Mouse (Mus musculus): ENCODE measurements at regions not wholly inside any gene's neighbourhood (a gene's known extent, or its start where the extent isn't known, plus 50 kb on each side); places are given as distances from the start of the nearest gene placed in this dataset.

GRCm38 (mm10) chr5:12993826-12994225 is 131.4 kb upstream of the Sema3a start:
- Histone ChIP-seq H3K27ac (replicated peaks; ENCODE audit: low read depth, low read length) (no peak overlapping the region), H3K4me1 (ENCODE audit: control insufficient read depth, insufficient read depth, low read length) (no peaks in the 10 kb centered on the region), H3K9ac (ENCODE audit: low read depth, low read length) (no peak overlapping the region), H3K4me2 (ENCODE audit: low read depth, low read length) (no peak overlapping the region), H3K4me3 (ENCODE audit: low read depth, low read length) (no peak overlapping the region), H3K9me3 (ENCODE audit: control insufficient read depth, low read length) (no peaks in the 10 kb centered on the region), H3K27me3 (replicated peaks; ENCODE audit: control insufficient read depth, insufficient read depth, low read length) (no peaks in the 10 kb centered on the region), H3K36me3 (ENCODE audit: control insufficient read depth, insufficient read depth, low read length) (no peaks in the 10 kb centered on the region)
- 70% methylated on average over 1 of the region's 1 CpGs for WGBS
- no peak for ATAC-seq (ENCODE audit: low read depth)
- no peak for DNase-seq (ENCODE audit: low spot score)

- 84% methylated on average over 6 of the region's 6 CpGs for WGBS
- no peaks in the 10 kb centered on the region for H3K27me3 ChIP-seq (replicated peaks; ENCODE audit: control insufficient read depth, insufficient read depth, low read length)
- no peak overlapping the region for H3K4me3 ChIP-seq (ENCODE audit: low read depth, low read length)
- H3K9ac ChIP-seq (ENCODE audit: low read depth, low read length): no peak overlapping the region
- ATAC-seq (ENCODE audit: low read depth) (no peak), DNase-seq (ENCODE audit: low spot score) (no peak)
- no peaks in the 10 kb centered on the region for H3K36me3 ChIP-seq (ENCODE audit: control insufficient read depth, insufficient read depth, low read length)
- H3K27ac ChIP-seq (replicated peaks; ENCODE audit: low read depth, low read length): no peak overlapping the region
- H3K4me2 ChIP-seq (ENCODE audit: low read depth, low read length): no peak overlapping the region
- no peaks in the 10 kb centered on the region for H3K9me3 ChIP-seq (ENCODE audit: control insufficient read depth, low read length)
- no peaks in the 10 kb centered on the region for H3K4me1 ChIP-seq (ENCODE audit: control insufficient read depth, insufficient read depth, low read length)
These were observed 127.8 kb upstream of the Sema3a start for GRCm38 (mm10) chr5:12997440-12997839.

- WGBS: 40% methylated on average over 6 of the region's 6 CpGs
- no peak overlapping the region for H3K9ac ChIP-seq (ENCODE audit: low read depth, low read length)
These were observed 118.1 kb upstream of the Sema3a start for GRCm38 (mm10) chr5:13007132-13007531.

GRCm38 (mm10) chr5:13022270-13022669 is 102.9 kb upstream of the Sema3a start:
- H3K9me3 ChIP-seq (ENCODE audit: control insufficient read depth, low read length): peaks cover 4% of the 10 kb centered on the region; the same call in 1 of the 2 replicates
- H3K36me3 ChIP-seq (ENCODE audit: control insufficient read depth, insufficient read depth, low read length): no peaks in the 10 kb centered on the region
- no peak overlapping the region for H3K4me3 ChIP-seq (ENCODE audit: low read depth, low read length)
- no peak for DNase-seq (ENCODE audit: low spot score)
- WGBS: 60% methylated on average over 3 of the region's 3 CpGs
- H3K27ac ChIP-seq (replicated peaks; ENCODE audit: low read depth, low read length): no peak overlapping the region
- ATAC-seq (ENCODE audit: low read depth): no peak
- H3K27me3 ChIP-seq (replicated peaks; ENCODE audit: control insufficient read depth, insufficient read depth, low read length): no peaks in the 10 kb centered on the region
- no peak overlapping the region for H3K4me2 ChIP-seq (ENCODE audit: low read depth, low read length)
- H3K9ac ChIP-seq (ENCODE audit: low read depth, low read length): no peak overlapping the region
- H3K4me1 ChIP-seq (ENCODE audit: control insufficient read depth, insufficient read depth, low read length): no peaks in the 10 kb centered on the region

More at GRCm38 (mm10) chr5:13007132-13007531, 118.1 kb upstream of the Sema3a start:
- no peaks in the 10 kb centered on the region for H3K4me1 ChIP-seq (ENCODE audit: control insufficient read depth, insufficient read depth, low read length)
- no peaks in the 10 kb centered on the region for H3K36me3 ChIP-seq (ENCODE audit: control insufficient read depth, insufficient read depth, low read length)
- DNase-seq (ENCODE audit: low spot score) (peak; percentile 48), ATAC-seq (ENCODE audit: low read depth) (no peak)
- no peak overlapping the region for H3K27ac ChIP-seq (replicated peaks; ENCODE audit: low read depth, low read length)
- no peak overlapping the region for H3K4me3 ChIP-seq (ENCODE audit: low read depth, low read length)
- H3K27me3 ChIP-seq (replicated peaks; ENCODE audit: control insufficient read depth, insufficient read depth, low read length): no peaks in the 10 kb centered on the region
- no peak overlapping the region for H3K4me2 ChIP-seq (ENCODE audit: low read depth, low read length)
- no peaks in the 10 kb centered on the region for H3K9me3 ChIP-seq (ENCODE audit: control insufficient read depth, low read length)

GRCm38 (mm10) chr5:13033332-13033731 is 91.9 kb upstream of the Sema3a start:
- Histone ChIP-seq H3K4me3 (ENCODE audit: low read depth, low read length) (no peak overlapping the region), H3K9ac (ENCODE audit: low read depth, low read length) (no peak overlapping the region), H3K27me3 (replicated peaks; ENCODE audit: control insufficient read depth, insufficient read depth, low read length) (no peaks in the 10 kb centered on the region), H3K9me3 (ENCODE audit: control insufficient read depth, low read length) (no peaks in the 10 kb centered on the region), H3K36me3 (ENCODE audit: control insufficient read depth, insufficient read depth, low read length) (no peaks in the 10 kb centered on the region), H3K4me2 (ENCODE audit: low read depth, low read length) (no peak overlapping the region), H3K27ac (replicated peaks; ENCODE audit: low read depth, low read length) (no peak overlapping the region), H3K4me1 (ENCODE audit: control insufficient read depth, insufficient read depth, low read length) (no peaks in the 10 kb centered on the region)
- WGBS: 45% methylated on average over 3 of the region's 3 CpGs
- DNase-seq (ENCODE audit: low spot score): peak; percentile 68
- ATAC-seq (ENCODE audit: low read depth): no peak

- DNase-seq (ENCODE audit: low spot score): no peak
- no peaks in the 10 kb centered on the region for H3K36me3 ChIP-seq (ENCODE audit: control insufficient read depth, insufficient read depth, low read length)
- H3K4me2 ChIP-seq (ENCODE audit: low read depth, low read length): no peak overlapping the region
- no peaks in the 10 kb centered on the region for H3K27me3 ChIP-seq (replicated peaks; ENCODE audit: control insufficient read depth, insufficient read depth, low read length)
- no peak overlapping the region for H3K4me3 ChIP-seq (ENCODE audit: low read depth, low read length)
- no peaks in the 10 kb centered on the region for H3K9me3 ChIP-seq (ENCODE audit: control insufficient read depth, low read length)
- no peaks in the 10 kb centered on the region for H3K4me1 ChIP-seq (ENCODE audit: control insufficient read depth, insufficient read depth, low read length)
- no peak for ATAC-seq (ENCODE audit: low read depth)
- H3K9ac ChIP-seq (ENCODE audit: low read depth, low read length): no peak overlapping the region
- WGBS: 56% methylated on average over 2 of the region's 2 CpGs
- H3K27ac ChIP-seq (replicated peaks; ENCODE audit: low read depth, low read length): no peak overlapping the region
These were observed 89.1 kb upstream of the Sema3a start for GRCm38 (mm10) chr5:13036127-13036526.

GRCm38 (mm10) chr5:13058883-13059423 is 66.3 kb upstream of the Sema3a start:
- Histone ChIP-seq H3K27ac (replicated peaks; ENCODE audit: low read depth, low read length) (no peak overlapping the region), H3K9ac (ENCODE audit: low read depth, low read length) (no peak overlapping the region), H3K4me3 (ENCODE audit: low read depth, low read length) (no peak overlapping the region), H3K36me3 (ENCODE audit: control insufficient read depth, insufficient read depth, low read length) (no peaks in the 10 kb centered on the region), H3K27me3 (replicated peaks; ENCODE audit: control insufficient read depth, insufficient read depth, low read length) (no peaks in the 10 kb centered on the region), H3K4me2 (ENCODE audit: low read depth, low read length) (no peak overlapping the region), H3K4me1 (ENCODE audit: control insufficient read depth, insufficient read depth, low read length) (no peaks in the 10 kb centered on the region), H3K9me3 (ENCODE audit: control insufficient read depth, low read length) (no peaks in the 10 kb centered on the region)
- no peak for ATAC-seq (ENCODE audit: low read depth)
- peak; percentile 19 for DNase-seq (ENCODE audit: low spot score)
- WGBS: 43% methylated on average over 2 of the region's 2 CpGs

GRCm38 (mm10) chr5:13066942-13067341 is 58.3 kb upstream of the Sema3a start:
- no peak overlapping the region for H3K4me2 ChIP-seq (ENCODE audit: low read depth, low read length)
- H3K27me3 ChIP-seq (replicated peaks; ENCODE audit: control insufficient read depth, insufficient read depth, low read length): no peaks in the 10 kb centered on the region
- H3K4me1 ChIP-seq (ENCODE audit: control insufficient read depth, insufficient read depth, low read length): no peaks in the 10 kb centered on the region
- DNase-seq (ENCODE audit: low spot score) (no peak), ATAC-seq (ENCODE audit: low read depth) (no peak)
- 36% methylated on average over 3 of the region's 3 CpGs for WGBS
- no peaks in the 10 kb centered on the region for H3K36me3 ChIP-seq (ENCODE audit: control insufficient read depth, insufficient read depth, low read length)
- 0 out of 2 replicates have a peak, but pooled peaks cover 8% of the 10 kb centered on the region for H3K9me3 ChIP-seq (ENCODE audit: control insufficient read depth, low read length)
- H3K9ac ChIP-seq (ENCODE audit: low read depth, low read length): no peak overlapping the region
- no peak overlapping the region for H3K4me3 ChIP-seq (ENCODE audit: low read depth, low read length)
- H3K27ac ChIP-seq (replicated peaks; ENCODE audit: low read depth, low read length): no peak overlapping the region

Data from embryonic facial prominence, embryonic 14.5 days (tissue).